Comparison of ENCODE assay signal across 9 mouse cellular contexts in the genomic region with DNA sequence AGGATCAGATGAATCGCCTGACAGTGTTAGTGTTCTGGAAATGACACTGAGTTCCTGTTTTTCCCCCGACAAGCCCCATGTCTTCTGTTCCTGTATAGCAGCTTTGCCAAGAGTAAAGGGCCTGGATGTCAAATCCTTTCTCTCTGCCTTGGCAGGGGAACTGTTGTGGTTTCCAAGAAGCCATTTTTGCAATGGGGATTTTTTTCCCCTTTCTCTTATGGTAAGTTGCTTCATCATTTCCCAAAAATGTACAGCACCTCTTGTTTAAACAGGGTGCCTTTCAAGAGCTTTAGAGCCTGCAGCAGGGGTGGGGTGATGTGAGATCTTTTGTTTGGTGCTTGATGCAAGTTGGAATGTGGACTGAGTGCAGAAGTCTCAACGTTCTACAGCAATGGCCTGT.
DNase-seq lines count a peak whose midpoint lies in the region; ATAC-seq and TF ChIP-seq lines count a peak whose summit lies in the region.
"Had no signal": no experiment of that assay in that cellular context is flagged by ENCODE, and none has a peak within 500 bp of the region (broad histone marks: within the 10 kb centered on the region; RNA-seq: fewer than 3 reads in every experiment).

No protein-coding gene starts in this region.

- intact Hi-C loops in heart, adult 2 months (cut with DNase I) = loop anchor here (2.0 to 10.0 kb wide), 3 partner anchors 15 to 631 kb away; partner anchors contain the start of gene Cox16
- intact Hi-C loops in left cerebral cortex, postnatal 25 days (cut with DNase I) = no loop called here

- H3K4me3 ChIP-seq in heart, adult 2 months = no peak overlapping the region
- H3K4me3 ChIP-seq in heart, embryonic 11.5 days (ENCODE audit: low read depth, low read length) = no peak overlapping the region
- H3K4me3 ChIP-seq in CH12.LX (replicated peaks in 1 of 3; ENCODE audit: low read depth in 2 of 3, low read length in 2 of 3, poor library complexity in 1 of 3) = no peak overlapping the region
- H3K4me3 ChIP-seq in embryonic fibroblast, embryonic 13.5 days (ENCODE audit: insufficient read depth, low read length) = no peak overlapping the region
- no peak overlapping the region for H3K4me3 ChIP-seq in lung, postnatal 0 days (ENCODE audit: low read depth, low read length)
- H3K4me3 ChIP-seq in limb, embryonic 10.5 days = no peak overlapping the region

- H3K79me2 ChIP-seq in heart, adult 2 months (replicated peaks; ENCODE audit: control insufficient read depth, insufficient read depth, low read length) = peaks cover 7% of the 10 kb centered on the region
- 0 out of 2 replicates have a peak, but pooled peaks cover 2% of the 10 kb centered on the region for H3K79me2 ChIP-seq in CH12.LX (replicated peaks; ENCODE audit: control insufficient read depth, extremely low read depth, insufficient read depth, poor library complexity, severe bottlenecking)

- no peaks in the 10 kb centered on the region for H3K27me3 ChIP-seq in heart, adult 2 months (ENCODE audit: control insufficient read depth, insufficient read depth, low read length)
- H3K27me3 ChIP-seq in heart, embryonic 11.5 days (ENCODE audit: control insufficient read depth, insufficient read depth, low read length) = no peaks in the 10 kb centered on the region
- no peaks in the 10 kb centered on the region for H3K27me3 ChIP-seq in CH12.LX (replicated peaks)
- no peaks in the 10 kb centered on the region for H3K27me3 ChIP-seq in lung, postnatal 0 days (replicated peaks; ENCODE audit: insufficient read depth, low read length)
- H3K27me3 ChIP-seq in limb, embryonic 10.5 days (ENCODE audit: low read depth, poor library complexity, severe bottlenecking) = no peaks in the 10 kb centered on the region

- TF ChIP-seq POLR2A in heart, adult 2 months (IDR thresholded peaks at IDR 0.05; ENCODE audit: insufficient read depth, low read depth, low read length) = no peak
- TF ChIP-seq POLR2A in CH12.LX (IDR thresholded peaks at IDR 0.05; ENCODE audit: low read depth, low read length) = no peak
- TF ChIP-seq POLR2A in embryonic fibroblast, embryonic 13.5 days (IDR thresholded peaks at IDR 0.05; ENCODE audit: low read depth, low read length) = no peak

- H3K27ac ChIP-seq in heart, adult 2 months = peak overlapping the region; percentile 68
- H3K27ac ChIP-seq in heart, embryonic 11.5 days (ENCODE audit: low read depth, low read length) = no peak overlapping the region
- no peak overlapping the region for H3K27ac ChIP-seq in CH12.LX (ENCODE audit: insufficient read depth, low read depth)
- H3K27ac ChIP-seq in embryonic fibroblast, embryonic 13.5 days (ENCODE audit: insufficient read depth, low read length) = peak overlapping the region; percentile 99
- peak overlapping the region; percentile 81 for H3K27ac ChIP-seq in lung, postnatal 0 days (ENCODE audit: low read length)
- no peak overlapping the region for H3K27ac ChIP-seq in limb, embryonic 10.5 days

- WGBS in heart, adult 2 months = 6% methylated on average over 3 of the region's 3 CpGs
- WGBS in heart, embryonic 11.5 days (ENCODE audit: insufficient replicate concordance) = 69% methylated on average over 3 of the region's 3 CpGs
- 4% methylated on average over 3 of the region's 3 CpGs for WGBS in lung, postnatal 0 days
- 88% methylated on average over 3 of the region's 3 CpGs for WGBS in limb, embryonic 10.5 days

- peaks cover 44% of the 10 kb centered on the region for H3K36me3 ChIP-seq in heart, adult 2 months (ENCODE audit: control insufficient read depth, insufficient read depth, low read length)
- 0 out of 2 replicates have a peak, but pooled peaks cover 3% of the 10 kb centered on the region for H3K36me3 ChIP-seq in heart, embryonic 11.5 days (ENCODE audit: control insufficient read depth, insufficient read depth, low read length)
- peaks cover 0 to 17% of the 10 kb centered on the region in 2 experiments for H3K36me3 ChIP-seq in CH12.LX (replicated peaks in 1 of 2; ENCODE audit: control insufficient read depth in 1 of 2, insufficient read depth in 1 of 2, low read length in 1 of 2)
- H3K36me3 ChIP-seq in lung, postnatal 0 days (ENCODE audit: insufficient read depth, low read length) = no peaks in the 10 kb centered on the region
- H3K36me3 ChIP-seq in limb, embryonic 10.5 days = no peaks in the 10 kb centered on the region

- H3K9me3 ChIP-seq in heart, embryonic 11.5 days (replicated peaks; ENCODE audit: control insufficient read depth, low read length) = no peaks in the 10 kb centered on the region
- H3K9me3 ChIP-seq in CH12.LX (replicated peaks; ENCODE audit: low read length) = no peaks in the 10 kb centered on the region
- no peaks in the 10 kb centered on the region for H3K9me3 ChIP-seq in lung, postnatal 0 days (ENCODE audit: low read length)
- H3K9me3 ChIP-seq in limb, embryonic 10.5 days (replicated peaks) = no peaks in the 10 kb centered on the region
- H3K9me3 ChIP-seq: G1E had no signal

- peaks cover 19% of the 10 kb centered on the region for H3K4me1 ChIP-seq in heart, adult 2 months (ENCODE audit: control insufficient read depth, insufficient read depth, low read length)
- H3K4me1 ChIP-seq in heart, embryonic 11.5 days (ENCODE audit: control insufficient read depth, insufficient read depth, low read length) = peaks cover 10% of the 10 kb centered on the region
- H3K4me1 ChIP-seq in CH12.LX (ENCODE audit: control insufficient read depth in 1 of 2, insufficient read depth in 2 of 2) = peaks cover 0 to 11% of the 10 kb centered on the region in 2 experiments; a peak in 2 of 4 replicates
- H3K4me1 ChIP-seq in embryonic fibroblast, embryonic 13.5 days (ENCODE audit: control insufficient read depth, insufficient read depth, low read length) = peaks cover 10% of the 10 kb centered on the region
- H3K4me1 ChIP-seq in lung, postnatal 0 days (ENCODE audit: insufficient read depth, low read depth, low read length) = peaks cover 22% of the 10 kb centered on the region; the same call in 1 of the 2 replicates
- no peaks in the 10 kb centered on the region for H3K4me1 ChIP-seq in limb, embryonic 10.5 days

- TF ChIP-seq CTCF in heart, adult 2 months (IDR thresholded peaks at IDR 0.05) = no peak
- no peak for TF ChIP-seq CTCF in CH12.LX (conservative IDR thresholded peaks at IDR 0.05 in 1 of 2, IDR thresholded peaks at IDR 0.05 in 1 of 2; ENCODE audit: low read depth in 2 of 2, low read length in 2 of 2)
- no peak for TF ChIP-seq CTCF in embryonic fibroblast, embryonic 13.5 days (IDR thresholded peaks at IDR 0.05; ENCODE audit: borderline replicate concordance, insufficient read depth, low read length)
- TF ChIP-seq CTCF in lung, postnatal 0 days (IDR thresholded peaks at IDR 0.05) = no peak

- peak in 1 of 2 experiments; percentile 53 for DNase-seq in heart, adult 2 months
- DNase-seq in CH12.LX (ENCODE audit: extremely low read depth) = peak; percentile 16
- peak; percentile 94 for DNase-seq in lung, postnatal 0 days (ENCODE audit: low spot score)
- no peak for DNase-seq in c-Kit-positive CD71-positive TER-119-positive erythroid progenitor cells, embryonic 14.5 days (ENCODE audit: low spot score)
- DNase-seq in limb, embryonic 10.5 days (ENCODE audit: low spot score) = no peak
- DNase-seq in left cerebral cortex, postnatal 25 days (ENCODE audit: low spot score in 2 of 2) = no peak

- TF ChIP-seq EP300 in heart, adult 2 months (IDR thresholded peaks at IDR 0.05; ENCODE audit: insufficient read depth, low read depth, low read length) = no peak
- no peak for TF ChIP-seq EP300 in CH12.LX (IDR thresholded peaks at IDR 0.05; ENCODE audit: low read length)
- peak; percentile 93 for TF ChIP-seq EP300 in lung, postnatal 0 days (IDR thresholded peaks at IDR 0.05)

- no peak for TF ChIP-seq RAD21 in CH12.LX (IDR thresholded peaks at IDR 0.05; ENCODE audit: low read depth, low read length)

- H3K9ac ChIP-seq in heart, adult 2 months (ENCODE audit: low read depth, low read length) = no peak overlapping the region
- no peak overlapping the region for H3K9ac ChIP-seq in heart, embryonic 11.5 days (ENCODE audit: low read depth, low read length)
- H3K9ac ChIP-seq in CH12.LX (ENCODE audit: insufficient read depth, low read depth) = no peak overlapping the region
- H3K9ac ChIP-seq in lung, postnatal 0 days (replicated peaks; ENCODE audit: low read depth) = no peak overlapping the region

- dilution Hi-C loops in CH12.LX (cut with MboI; ENCODE audit: extremely low pct_ligation_motif_present, extremely low pct_unique_long_range_greater_than_20kb, low sequenced_read_pairs) = no loop called here

- H3K4me2 ChIP-seq in heart, embryonic 11.5 days = no peak overlapping the region
- no peak overlapping the region for H3K4me2 ChIP-seq in CH12.LX (ENCODE audit: insufficient read depth, low read depth, poor library complexity, severe bottlenecking)
- H3K4me2 ChIP-seq in lung, postnatal 0 days (replicated peaks; ENCODE audit: low read depth, low read length) = no peak overlapping the region

- in situ Hi-C loops in CH12.LX (cut with MboI; ENCODE audit: low pct_ligation_motif_present, low pct_unique_long_range_greater_than_20kb, low sequenced_read_pairs) = no loop called here

- no peak for ATAC-seq in heart, embryonic 11.5 days (replicated peaks; ENCODE audit: insufficient number of reproducible peaks, low FRiP score, low TSS enrichment)
- peak; percentile 92 for ATAC-seq in lung, postnatal 0 days

TF ChIP-seq in CH12.LX, 34 proteins besides CTCF, POLR2A, EP300 and RAD21:
- TF ChIP-seq MYC (IDR thresholded peaks at IDR 0.05; ENCODE audit: low read depth, low read length) = no peak
- TF ChIP-seq USF2 (conservative IDR thresholded peaks at IDR 0.05; ENCODE audit: low read depth, low read length) = no peak
- TF ChIP-seq ZKSCAN1 (IDR thresholded peaks at IDR 0.05; ENCODE audit: borderline replicate concordance, low read depth, low read length) = no peak
- no peak for TF ChIP-seq MAZ (IDR thresholded peaks at IDR 0.05; ENCODE audit: low read depth, low read length)
- no peak for TF ChIP-seq MAX (IDR thresholded peaks at IDR 0.05; ENCODE audit: low read length)
- TF ChIP-seq NRF1 (IDR thresholded peaks at IDR 0.05; ENCODE audit: low read depth, low read length) = no peak
- TF ChIP-seq USF1 (IDR thresholded peaks at IDR 0.05; ENCODE audit: low read depth, low read length) = no peak
- no peak for TF ChIP-seq BHLHE40 (IDR thresholded peaks at IDR 0.05; ENCODE audit: low read depth, low read length)
- no peak for TF ChIP-seq RCOR1 (conservative IDR thresholded peaks at IDR 0.05; ENCODE audit: low read depth, low read length)
- no peak for TF ChIP-seq TCF12 (IDR thresholded peaks at IDR 0.05; ENCODE audit: low read depth, low read length)
- TF ChIP-seq POLR2AphosphoS2 (IDR thresholded peaks at IDR 0.05; ENCODE audit: low read depth, low read length) = no peak
- TF ChIP-seq MXI1 (IDR thresholded peaks at IDR 0.05; ENCODE audit: low read depth, low read length) = no peak
- no peak for TF ChIP-seq MAFK (IDR thresholded peaks at IDR 0.05; ENCODE audit: insufficient replicate concordance, low read length)

Comparison
In these comparisons a context has a peak if more than half of its experiments do, and no peak if none do; other contexts are left out.
1. H3K27ac ChIP-seq: peak in heart, adult 2 months (single experiment), embryonic fibroblast, embryonic 13.5 days (single experiment) and lung, postnatal 0 days (single experiment); none in heart, embryonic 11.5 days (single experiment), CH12.LX (single experiment) and limb, embryonic 10.5 days (single experiment).
2. DNase-seq: peak in CH12.LX (single experiment) and lung, postnatal 0 days (single experiment); none in c-Kit-positive CD71-positive TER-119-positive erythroid progenitor cells, embryonic 14.5 days (single experiment), limb, embryonic 10.5 days (single experiment) and left cerebral cortex, postnatal 25 days (0 of 2).